Mouse (Mus musculus) testis, adult 2 months (tissue): ENCODE measurements around the gene Tuba4a.

Experiments
- CTCF ChIP-seq: fragments of 200-500 bp; IDR thresholded peaks from 2 replicates; pipeline ENCODE4 v1.5.1; 2012; ENCODE audit warnings: low read depth, mild to moderate bottlenecking, inconsistent platforms, low read length, moderate library complexity; ENCODE audit not compliant: control insufficient read depth, insufficient read depth, insufficient replicate concordance
- POLR2A ChIP-seq: fragments of 200-500 bp; IDR thresholded peaks from 2 replicates; pipeline ENCODE4 v1.6.1; 2012; ENCODE audit warnings: low read depth, mild to moderate bottlenecking, inconsistent platforms, low read length, moderate library complexity; ENCODE audit not compliant: control insufficient read depth

- no peak for TF ChIP-seq POLR2A
- no peak for TF ChIP-seq CTCF
Measured at GRCm38 (mm10) chr1:75214886-75215285, 4.8 kb downstream of the Tuba4a start.
